Mouse (Mus musculus) spleen, adult 10 weeks (tissue): Measurements from ENCODE around the gene Sult1a1. TPM values are rescaled to one million over a fixed set of nuclear protein-coding genes. Genes with fewer than 3 reads are reported as not detected.

Experiments used
- polyA plus RNA-seq: library from polyadenylated mRNA; stranded (reverse); fragments of 350-450 nt; fragmentation: Illumina TruSeq; extraction: RNeasy Lipid Tissue Mini Kit (QIAGEN cat#74804); gene quantifications from one replicate; pipeline ENCODE4 v1.2.3, GENCODE M21; 2015; ENCODE audit warnings: low replicate concordance; ENCODE audit not compliant: insufficient read depth

Sult1a1 gene
- 38.4 TPM for polyA plus RNA-seq

DNA sequence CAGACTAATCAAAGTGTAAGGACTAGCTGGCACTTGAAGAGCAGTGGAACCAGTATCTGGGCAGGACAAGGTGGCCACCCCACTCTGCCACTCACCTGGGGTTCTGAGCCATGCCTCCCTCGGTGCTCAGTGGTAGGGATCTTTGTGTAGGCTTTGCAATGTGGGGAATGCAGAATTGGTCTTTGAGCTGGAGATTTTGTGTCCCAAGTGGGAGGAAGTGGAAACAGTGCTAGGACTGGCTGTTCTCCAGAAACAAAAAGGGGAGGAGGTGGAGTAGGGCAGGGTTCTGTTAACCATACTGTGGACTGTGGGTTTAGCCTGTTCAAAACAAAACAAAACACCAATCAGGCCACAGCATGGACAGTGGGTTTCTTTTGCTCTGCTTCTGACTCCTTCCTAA is at the start of gene Sult1a1:
TSS of gene Sult1a1 (minus strand) at position 226 of the 400 bp plus-strand sequence.

DNA sequence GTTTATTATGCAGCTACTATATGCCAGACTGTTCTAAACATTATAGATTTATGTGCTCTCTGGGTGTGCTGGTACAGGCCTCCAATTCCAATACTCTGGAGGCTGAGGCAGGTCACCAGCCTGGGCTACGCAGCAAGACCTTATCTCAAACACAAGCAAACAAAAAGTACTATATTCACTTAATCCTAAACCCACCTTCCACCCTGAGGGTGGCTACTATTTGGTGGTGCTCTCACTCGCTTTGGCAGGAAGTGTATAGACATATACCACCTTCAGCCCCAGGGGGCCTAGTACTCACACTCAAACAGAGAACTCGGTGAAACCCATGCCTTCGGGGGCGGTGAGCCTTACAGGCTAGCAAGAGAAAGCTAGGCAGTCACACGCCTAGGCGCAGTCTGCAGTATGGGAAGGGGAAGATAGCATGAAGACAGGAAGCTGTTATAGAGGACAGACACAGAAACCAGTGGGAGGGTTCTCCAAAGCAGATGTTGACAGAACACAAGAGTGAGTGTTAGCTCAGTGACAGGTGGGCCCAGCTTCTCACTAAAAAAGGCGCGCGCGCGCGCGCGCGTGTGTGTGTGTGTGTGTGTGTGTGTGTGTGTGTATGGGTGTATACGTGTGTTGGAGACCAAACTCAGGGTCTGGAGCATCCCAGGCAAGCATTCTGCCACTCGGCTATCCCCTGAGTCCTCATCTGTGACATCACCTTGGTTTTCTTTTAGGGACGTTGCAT is 31.4 kb upstream of the Sult1a1 start, which contains the start of gene Coro1a:
TSS of gene Coro1a (minus strand) at position 346 of the 733 bp plus-strand sequence.

DNA sequence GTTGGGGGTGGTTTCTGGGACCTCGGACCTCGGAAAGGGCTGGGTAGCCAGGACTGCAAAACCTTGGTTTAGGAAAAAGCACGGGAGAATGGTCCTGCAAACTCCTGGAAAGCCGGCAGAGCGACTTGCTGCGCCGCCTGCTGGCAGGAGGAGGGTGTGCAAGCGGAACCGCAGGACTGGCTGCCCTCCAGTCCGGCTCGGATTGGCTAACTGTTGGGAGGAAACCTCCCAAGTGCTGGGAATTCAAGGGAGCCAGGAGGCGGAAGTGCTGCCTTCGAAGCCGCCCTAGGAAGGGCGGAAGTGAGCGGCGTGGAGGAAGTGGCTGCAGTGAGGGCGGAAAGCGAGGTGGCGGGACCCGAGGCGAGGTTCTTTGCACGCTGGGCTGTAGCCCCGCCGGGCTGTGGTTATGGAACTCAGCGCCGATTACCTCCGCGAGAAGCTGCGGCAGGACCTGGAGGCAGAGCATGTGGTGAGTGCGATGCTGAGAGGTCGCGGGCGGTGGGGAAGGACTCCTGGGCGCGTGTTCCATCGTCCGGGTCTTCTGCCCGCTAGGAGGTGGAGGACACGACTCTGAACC is 19.5 kb upstream of the Sult1a1 start, which contains the start of gene Slx1b:
TSS of gene Slx1b (minus strand) at position 154 of the 577 bp plus-strand sequence.

DNA sequence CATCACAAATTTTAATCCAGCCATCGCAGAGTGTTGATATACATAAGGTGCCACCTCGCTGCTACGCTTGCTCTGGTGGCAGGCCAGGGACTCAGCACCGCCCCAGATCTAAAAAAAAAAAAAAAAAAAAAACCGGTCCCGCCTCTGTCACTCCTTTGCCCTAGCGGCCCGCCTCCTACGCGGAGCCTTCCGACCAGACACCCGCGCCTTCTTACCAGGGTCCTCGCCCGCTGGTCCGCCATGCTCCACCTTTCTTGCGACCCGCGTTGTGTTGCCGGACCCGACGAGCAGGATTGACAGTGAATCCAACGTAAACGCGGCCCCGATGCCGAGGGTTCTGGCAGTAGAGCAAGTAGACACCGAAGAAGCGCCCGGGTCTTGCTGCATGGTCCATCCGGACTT is 19.0 kb upstream of the Sult1a1 start, which contains the start of gene Bola2:
TSS of gene Bola2 (plus strand) at position 192 of the 402 bp plus-strand sequence.

DNA sequence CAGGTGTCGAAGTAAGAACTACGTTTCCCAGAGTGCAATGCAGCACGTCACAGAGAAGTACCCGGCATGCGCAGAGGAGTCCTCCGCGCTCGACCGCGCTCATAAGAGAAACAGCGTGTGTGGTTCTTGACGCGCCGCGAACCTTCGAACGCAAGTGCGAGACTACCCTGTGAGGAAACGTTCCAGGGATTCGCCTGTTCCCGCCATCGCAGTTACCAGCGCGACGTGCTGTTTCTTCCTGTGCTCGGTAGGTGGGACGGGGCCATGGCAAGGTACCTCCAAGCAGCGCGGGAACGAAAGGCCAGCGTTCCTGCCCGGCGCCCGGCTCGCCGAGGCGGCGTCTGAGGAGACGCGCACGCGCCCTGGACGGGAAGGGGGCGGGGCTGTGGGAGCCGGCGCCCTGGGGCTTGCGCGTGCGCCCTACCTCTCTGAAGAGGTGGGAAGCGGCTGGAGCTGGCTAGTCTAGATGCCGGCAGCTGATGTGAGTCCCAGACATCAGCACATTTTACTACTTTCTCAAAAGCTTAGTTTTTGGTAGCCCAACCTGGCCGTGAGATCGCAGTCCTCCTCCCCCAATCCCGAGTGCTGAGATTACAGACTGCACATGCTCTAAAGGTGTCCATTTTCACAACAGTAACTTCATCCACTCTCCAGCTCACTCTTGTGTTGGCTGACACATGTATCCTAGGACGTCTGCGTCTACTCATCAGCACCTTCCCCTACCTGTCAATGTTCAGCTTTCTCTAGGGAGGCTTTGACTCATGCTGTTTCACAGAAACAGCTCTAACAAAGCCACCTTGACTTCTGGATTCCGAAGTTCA is 26.8 kb downstream of the Sult1a1 start, which contains the start of gene Sgf29:
TSS of gene Sgf29 (plus strand) at position 79 of the 821 bp plus-strand sequence.

DNA sequence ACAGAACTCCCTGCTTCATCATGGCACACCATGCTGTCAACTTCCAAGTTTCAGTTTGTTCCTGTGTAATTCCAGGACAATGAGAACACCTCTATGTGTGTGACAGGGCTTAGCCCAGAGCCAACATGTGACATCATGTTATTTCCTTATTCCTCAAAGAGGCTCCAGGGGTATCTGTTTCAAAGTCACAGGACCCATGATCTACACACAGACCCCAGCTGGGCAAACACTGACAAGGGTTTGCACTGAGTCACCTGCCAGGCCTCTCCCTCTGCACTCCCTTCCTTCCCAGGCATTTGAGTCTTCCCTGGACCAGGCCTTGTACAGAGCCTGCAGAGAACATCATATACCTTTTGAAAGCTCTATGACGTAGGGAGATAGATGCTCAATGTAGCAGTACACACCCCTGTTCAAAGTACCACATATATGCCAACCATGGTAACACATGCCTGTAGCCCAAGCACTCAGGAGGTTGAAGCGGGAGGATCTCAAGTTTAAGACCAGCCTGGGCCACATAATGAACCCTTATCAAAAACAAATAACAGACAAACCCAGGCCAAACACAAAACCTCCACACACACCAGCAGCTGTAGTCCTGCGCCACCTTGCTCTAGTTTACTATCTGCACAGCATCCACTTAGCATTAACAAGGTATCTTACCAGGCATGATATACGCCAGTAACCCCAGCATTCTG is 45.3 kb downstream of the Sult1a1 start, which contains the start of gene Nupr1:
TSS of gene Nupr1 (minus strand) at position 38 of the 695 bp plus-strand sequence.

Other genes with a start within 250 kb of the Sult1a1 start
- 15.8 TPM for gene Rabep2, start 247.7 kb downstream of the Sult1a1 start, polyA plus RNA-seq
- 0.51 TPM for gene Atp2a1, start 213.3 kb downstream of the Sult1a1 start, polyA plus RNA-seq
- gene Sh2b1, start 201.0 kb downstream of the Sult1a1 start, polyA plus RNA-seq: 30.3 TPM
- gene Tufm, start 189.1 kb downstream of the Sult1a1 start, polyA plus RNA-seq: 42.6 TPM
- gene Atxn2l, start 173.0 kb downstream of the Sult1a1 start, polyA plus RNA-seq: 188 TPM
- gene Eif3c, start 110.0 kb downstream of the Sult1a1 start, polyA plus RNA-seq: 205 TPM
- 18.4 TPM for gene Apobr, start 91.5 kb downstream of the Sult1a1 start, polyA plus RNA-seq
- gene Cln3, start 90.6 kb downstream of the Sult1a1 start, polyA plus RNA-seq: 40.6 TPM
- gene Il27, start 81.5 kb downstream of the Sult1a1 start, polyA plus RNA-seq: 0.33 TPM
- 26.0 TPM for gene Nupr1, start 45.6 kb downstream of the Sult1a1 start, polyA plus RNA-seq
- 30.5 TPM for gene Sgf29, start 27.1 kb downstream of the Sult1a1 start, polyA plus RNA-seq
- gene Bola2, start 19.0 kb upstream of the Sult1a1 start, polyA plus RNA-seq: 9.9 TPM
- 7.6 TPM for gene Slx1b, start 19.4 kb upstream of the Sult1a1 start, polyA plus RNA-seq
- gene Coro1a, start 31.4 kb upstream of the Sult1a1 start, polyA plus RNA-seq: 1,014 TPM
- 58.8 TPM for gene Mapk3, start 83.2 kb upstream of the Sult1a1 start, polyA plus RNA-seq
- gene Gdpd3, start 89.9 kb upstream of the Sult1a1 start, polyA plus RNA-seq: 8.9 TPM
- 121 TPM for gene Ypel3, start 100.5 kb upstream of the Sult1a1 start, polyA plus RNA-seq
- gene Tbx6, start 105.1 kb upstream of the Sult1a1 start, polyA plus RNA-seq: 2.8 TPM
- 170 TPM for gene Ppp4c, start 116.1 kb upstream of the Sult1a1 start, polyA plus RNA-seq
- gene Fam57b, start 121.2 kb upstream of the Sult1a1 start, polyA plus RNA-seq: not detected
- gene 4930451I11Rik, start 155.2 kb upstream of the Sult1a1 start, polyA plus RNA-seq: not detected
- not detected for gene Doc2a, start 171.0 kb upstream of the Sult1a1 start, polyA plus RNA-seq
- 41.1 TPM for gene Hirip3, start 185.5 kb upstream of the Sult1a1 start, polyA plus RNA-seq
- 30.1 TPM for gene Ino80e, start 185.9 kb upstream of the Sult1a1 start, polyA plus RNA-seq
- gene Taok2, start 208.3 kb upstream of the Sult1a1 start, polyA plus RNA-seq: 37.0 TPM
- gene Tmem219, start 246.5 kb upstream of the Sult1a1 start, polyA plus RNA-seq: 47.9 TPM